Mouse (Mus musculus) hindlimb bud, embryonic 11.5 days (tissue): ENCODE data around the gene Ptpra.

Experiments
- DNase-seq: peaks from one replicate; pipeline ENCODE4 v3.0.0-alpha.2; 2012; ENCODE audit warnings: low read depth, low spot score; ENCODE audit errors: extremely low spot score

Gene Ptpra

DNA sequence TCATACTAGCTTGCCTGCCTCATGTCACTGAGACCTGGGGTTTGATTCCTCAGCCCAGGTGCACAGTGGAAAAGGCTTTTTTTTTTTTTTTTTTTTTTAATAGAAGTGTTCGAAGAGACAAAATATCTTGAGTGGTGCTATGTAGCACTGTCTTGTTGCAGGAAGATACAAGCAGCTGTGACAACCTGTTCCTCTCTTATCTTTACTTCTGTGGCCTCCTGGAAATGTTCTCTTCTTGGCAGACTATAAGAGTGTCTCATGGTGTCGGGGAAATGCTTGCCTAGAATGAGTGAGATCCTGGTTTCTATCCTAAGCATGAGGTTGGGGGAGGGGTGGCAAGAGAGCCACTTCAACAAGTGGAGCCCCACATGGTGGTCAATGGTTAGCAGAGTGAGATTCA is 138.3 kb downstream of the Ptpra start:
- DNase-seq: no peak

DNA sequence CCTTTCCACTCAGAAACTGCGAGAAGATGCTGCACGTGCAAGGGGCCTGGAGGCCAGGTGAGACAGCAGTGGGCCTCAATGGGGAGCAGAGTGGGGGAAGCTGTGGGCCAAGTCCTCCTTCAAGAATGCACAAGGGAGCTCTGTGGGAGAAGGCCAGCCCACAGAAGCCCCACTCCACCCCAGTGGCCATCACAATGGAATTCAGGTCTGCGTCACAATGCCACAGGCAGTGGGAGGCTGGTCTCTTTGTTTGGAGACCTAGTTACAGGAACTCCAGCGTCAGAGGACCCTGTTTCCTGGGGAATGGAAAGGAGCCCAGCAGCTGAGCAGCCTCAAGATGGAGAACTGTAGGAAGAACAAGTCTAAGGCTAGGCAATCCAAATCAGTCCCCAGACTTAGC is 139.1 kb downstream of the Ptpra start:
- no peak for DNase-seq

DNA sequence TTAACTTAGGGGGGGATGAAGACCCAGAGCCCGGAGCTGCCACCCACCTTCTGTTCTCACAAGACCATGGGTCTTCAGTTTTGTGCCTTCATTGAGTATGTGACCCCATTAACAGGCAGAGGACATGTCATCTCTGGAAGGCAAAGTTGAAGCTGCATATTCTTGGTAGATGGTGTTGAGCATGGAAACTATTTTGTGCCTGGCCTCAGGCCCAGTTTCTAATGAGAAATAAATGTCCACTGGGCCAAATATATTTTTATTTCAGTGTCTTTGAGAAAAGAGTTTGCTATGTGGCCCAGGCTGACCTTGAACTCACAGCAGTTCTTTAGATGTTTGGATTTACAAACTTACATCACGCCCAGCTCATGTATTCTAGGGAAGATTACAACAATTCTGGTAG is 139.7 kb downstream of the Ptpra start:
- no peak for DNase-seq

DNA sequence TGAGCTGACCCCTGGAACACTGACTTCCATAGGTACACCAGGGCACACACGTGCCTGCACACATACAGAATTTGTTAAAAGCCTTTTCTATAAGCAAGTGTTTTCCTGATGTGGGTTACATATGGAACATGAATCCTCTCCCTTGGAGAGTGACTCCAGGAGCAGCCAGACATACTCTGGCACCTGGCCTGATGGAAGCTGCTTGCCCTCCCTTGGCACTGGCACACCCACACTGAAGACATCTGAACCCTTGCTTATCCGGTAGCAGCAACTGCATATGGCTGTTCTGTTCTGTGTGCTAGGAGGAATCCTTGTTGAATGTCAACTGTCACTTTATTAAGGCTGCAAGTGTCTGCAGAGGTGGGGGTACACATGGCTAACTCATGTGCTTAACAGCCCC is 140.9 kb downstream of the Ptpra start:
- DNase-seq: no peak

DNA sequence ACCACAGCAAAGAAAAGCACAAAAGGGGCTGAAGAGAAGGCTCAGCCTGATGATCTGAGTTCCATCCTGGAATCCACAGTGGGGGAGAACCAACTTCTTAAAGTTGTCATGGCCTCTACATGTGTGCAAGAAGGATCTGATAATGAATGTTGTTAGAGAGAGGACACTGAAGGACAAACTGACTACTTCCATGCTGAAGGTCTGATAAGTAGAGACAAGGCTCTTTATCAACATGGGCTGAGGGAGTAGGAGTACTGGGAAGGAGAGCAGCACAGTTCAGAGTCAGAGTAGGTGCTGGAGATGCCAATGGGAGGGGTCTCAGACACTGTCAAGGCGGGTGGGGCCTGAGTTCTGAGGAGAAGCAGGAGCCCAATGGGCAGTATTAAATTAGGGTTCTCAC is 145.5 kb downstream of the Ptpra start:
- no peak for DNase-seq

DNA sequence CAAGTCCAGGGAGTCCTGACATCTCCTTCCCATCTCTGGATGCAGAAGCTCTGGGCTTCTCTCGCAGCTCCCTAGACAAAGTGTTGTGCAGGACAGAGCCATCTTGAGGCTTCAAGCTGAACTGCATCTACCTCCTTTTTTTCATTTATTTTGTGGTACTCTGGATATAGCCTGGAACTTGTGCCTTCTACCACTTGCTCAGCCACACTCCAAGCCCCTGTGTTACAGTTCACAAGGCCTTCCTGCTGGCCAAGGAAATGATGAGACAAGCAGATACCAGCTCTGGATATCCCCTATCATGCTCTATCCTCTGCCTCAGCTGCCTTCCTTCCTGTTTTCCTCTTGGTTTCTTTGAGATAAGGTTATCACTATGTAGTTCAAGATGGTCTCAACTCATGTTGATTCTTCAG is 147.5 kb downstream of the Ptpra start:
- DNase-seq: no peak

DNA sequence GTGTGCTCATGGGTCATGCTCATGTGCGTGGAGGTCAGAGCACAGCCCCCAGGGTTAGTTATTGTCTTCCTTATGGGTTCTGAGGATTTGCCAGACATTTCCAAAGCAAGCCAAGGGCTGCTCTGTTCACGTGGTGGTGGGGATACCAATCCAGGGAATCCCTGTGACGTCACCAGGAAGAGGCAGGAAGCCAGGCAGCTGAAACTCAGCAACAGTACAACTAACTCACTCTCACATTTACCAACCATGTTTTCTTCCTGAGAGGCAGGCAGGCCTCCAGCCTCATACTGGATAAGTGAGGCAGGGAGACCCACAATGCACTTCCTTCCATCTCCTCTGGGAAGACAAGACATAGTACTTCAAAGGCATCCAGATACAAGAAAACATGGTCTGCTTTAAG is 148.3 kb downstream of the Ptpra start:
- DNase-seq: no peak

DNA sequence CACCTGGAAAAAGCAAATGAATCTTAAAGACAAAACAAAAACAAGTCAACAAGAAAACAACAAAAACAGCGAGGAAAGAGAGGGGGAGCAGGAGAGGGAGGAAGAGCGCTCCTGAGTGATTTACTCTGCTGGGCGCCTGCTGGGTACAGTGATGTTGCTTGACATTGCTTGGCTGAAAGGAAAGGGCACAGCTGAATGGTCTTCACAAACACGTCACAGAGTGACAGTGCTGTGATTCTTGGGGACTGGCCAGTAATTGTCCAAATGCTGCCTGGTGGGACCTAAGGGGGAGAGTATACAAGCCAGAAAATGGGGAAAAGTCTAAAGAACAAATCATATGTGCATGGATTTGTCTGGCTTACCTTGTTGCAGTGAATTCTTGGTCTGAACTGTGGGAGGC is 152.1 kb downstream of the Ptpra start:
- DNase-seq: no peak
